Mouse (Mus musculus) MEL (cell line): ENCODE results near the gene Tspan3. TPM values are rescaled to one million over a fixed set of nuclear protein-coding genes. Genes with fewer than 3 reads are reported as not detected.

Experiments used
- DNase-seq: peaks from one replicate; pipeline ENCODE4 v3.0.0; 2011; ENCODE audit warnings: low read depth, low spot score
- H3K27ac ChIP-seq: 2 replicates; pipeline ENCODE4 v1.5.1; 2012; ENCODE audit warnings: low read depth, mild to moderate bottlenecking, control low read depth, low read length, moderate library complexity; ENCODE audit not compliant: control insufficient read depth
- H3K27me3 ChIP-seq, 2 experiments: fragments of 150-350 bp in 1 of 2; sonication (generic) in 1 of 2; 2 replicates each; pipeline ENCODE4 v1.6.1; 2012; ENCODE audit warnings: low read length in 2 of 2, mild to moderate bottlenecking in 2 of 2, improper control_type of control experiment in 1 of 2, moderate library complexity in 1 of 2; ENCODE audit not compliant: insufficient read depth in 2 of 2, control insufficient read depth in 1 of 2
- H3K36me3 ChIP-seq, 2 experiments: 2 replicates each; pipeline ENCODE4 v1.6.1; 2012 to 2014; ENCODE audit warnings: low read length in 2 of 2, improper control_type of control experiment in 1 of 2, inconsistent platforms in 1 of 2, mild to moderate bottlenecking in 1 of 2; ENCODE audit not compliant: insufficient read depth in 2 of 2, control insufficient read depth in 1 of 2
- H3K4me1 ChIP-seq, 2 experiments: fragments of 150-350 bp in 1 of 2; sonication (generic) in 1 of 2; 2 replicates each; pipeline ENCODE4 v1.6.1; 2012; ENCODE audit warnings: low read length in 2 of 2, improper control_type of control experiment in 1 of 2, mild to moderate bottlenecking in 1 of 2; ENCODE audit not compliant: insufficient read depth in 2 of 2, control insufficient read depth in 1 of 2
- H3K4me3 ChIP-seq, 2 experiments: fragments of 150-350 bp in 1 of 2; sonication (generic) in 1 of 2; 2 replicates each; pipeline ENCODE4 v1.5.1; 2012; ENCODE audit warnings: low read depth in 2 of 2, low read length in 2 of 2, mild to moderate bottlenecking in 2 of 2, moderate library complexity in 2 of 2, control low read depth in 1 of 2, improper control_type of control experiment in 1 of 2; ENCODE audit not compliant: control insufficient read depth in 1 of 2, insufficient read depth in 1 of 2
- H3K79me2 ChIP-seq: 2 replicates; pipeline ENCODE4 v1.6.1; 2012; ENCODE audit warnings: mild to moderate bottlenecking, low read length, moderate library complexity; ENCODE audit not compliant: control insufficient read depth, poor library complexity, insufficient read depth
- H3K9ac ChIP-seq: 2 replicates; pipeline ENCODE4 v1.6.1; 2012; ENCODE audit warnings: low read depth, mild to moderate bottlenecking, control low read depth, low read length, moderate library complexity; ENCODE audit not compliant: control insufficient read depth, poor library complexity, severe bottlenecking
- H3K9me3 ChIP-seq: fragments of 150-350 bp; sonication (generic); replicated peaks from 2 replicates; pipeline ENCODE4 v1.6.1; 2012; ENCODE audit warnings: mild to moderate bottlenecking, low read length, improper control_type of control experiment, moderate library complexity; ENCODE audit not compliant: insufficient read depth
- BHLHE40 ChIP-seq: IDR thresholded peaks from 2 replicates; pipeline ENCODE4 v1.6.1; 2012; ENCODE audit warnings: low read depth, mild to moderate bottlenecking, inconsistent platforms, low read length, improper control_type of control experiment, borderline replicate concordance
- CTCF ChIP-seq, 3 experiments: IDR thresholded peaks in 2 of 3; conservative IDR thresholded peaks in 1 of 3; 2 replicates each; pipeline ENCODE4 v1.5.1; 2011 to 2012; ENCODE audit warnings: low read length in 3 of 3, low read depth in 2 of 3, mild to moderate bottlenecking in 2 of 3, improper control_type of control experiment in 1 of 3, inconsistent platforms in 1 of 3, mixed read lengths in 1 of 3, moderate library complexity in 1 of 3; ENCODE audit not compliant: control insufficient read depth in 1 of 3, insufficient read depth in 1 of 3, poor library complexity in 1 of 3, severe bottlenecking in 1 of 3
- E2F4 ChIP-seq: IDR thresholded peaks from 2 replicates; pipeline ENCODE4 v1.6.1; 2011; ENCODE audit warnings: low read depth, low read length, improper control_type of control experiment, borderline replicate concordance
- ETS1 ChIP-seq: IDR thresholded peaks from 2 replicates; pipeline ENCODE4 v1.6.1; 2012; ENCODE audit warnings: low read depth, mild to moderate bottlenecking, inconsistent platforms, low read length, improper control_type of control experiment, moderate library complexity
- KAT2A ChIP-seq: conservative IDR thresholded peaks from 2 replicates; pipeline ENCODE4 v1.6.1; 2012; ENCODE audit warnings: low read depth, low read length, improper control_type of control experiment, inconsistent platforms
- MAZ ChIP-seq: IDR thresholded peaks from 2 replicates; pipeline ENCODE4 v1.6.1; 2012; ENCODE audit warnings: low read depth, mild to moderate bottlenecking, inconsistent platforms, low read length, improper control_type of control experiment
- MYB ChIP-seq: IDR thresholded peaks from 2 replicates; pipeline ENCODE4 v1.6.1; 2011; ENCODE audit warnings: mild to moderate bottlenecking, low read depth, low read length, improper control_type of control experiment
- MYC ChIP-seq: IDR thresholded peaks from 2 replicates; pipeline ENCODE4 v1.6.1; 2011; ENCODE audit warnings: low read depth, mild to moderate bottlenecking, low read length, improper control_type of control experiment, moderate library complexity
- NELFE ChIP-seq: IDR thresholded peaks from 2 replicates; pipeline ENCODE4 v1.6.1; 2011; ENCODE audit warnings: low read depth, low read length, improper control_type of control experiment
- NRF1 ChIP-seq: IDR thresholded peaks from 2 replicates; pipeline ENCODE4 v1.6.1; 2014; ENCODE audit warnings: low read depth, mild to moderate bottlenecking, inconsistent platforms, low read length, improper control_type of control experiment, moderate library complexity; ENCODE audit not compliant: poor library complexity, insufficient read depth, severe bottlenecking
- POLR2A ChIP-seq, 2 experiments: IDR thresholded peaks; 2 replicates each; pipeline ENCODE4 v1.6.1; 2011 to 2012; ENCODE audit warnings: low read length in 2 of 2, mild to moderate bottlenecking in 2 of 2, control low read depth in 1 of 2, improper control_type of control experiment in 1 of 2, low read depth in 1 of 2, moderate library complexity in 1 of 2; ENCODE audit not compliant: control insufficient read depth in 1 of 2, insufficient read depth in 1 of 2, poor library complexity in 1 of 2
- POLR2AphosphoS2 ChIP-seq: IDR thresholded peaks from 2 replicates; pipeline ENCODE4 v1.6.1; 2011; ENCODE audit warnings: low read length, improper control_type of control experiment
- POLR2AphosphoS5 ChIP-seq: IDR thresholded peaks from 2 replicates; pipeline ENCODE4 v1.6.1; 2012; ENCODE audit warnings: low read depth, borderline replicate concordance, mild to moderate bottlenecking, inconsistent platforms, low read length, moderate library complexity, mixed read lengths
- SMC3 ChIP-seq: IDR thresholded peaks from 2 replicates; pipeline ENCODE4 v1.6.1; 2011; ENCODE audit warnings: low read depth, low read length, improper control_type of control experiment
- TAL1 ChIP-seq: IDR thresholded peaks from 2 replicates; pipeline ENCODE4 v1.6.1; 2012; ENCODE audit warnings: mild to moderate bottlenecking, inconsistent platforms, low read length, moderate library complexity, mixed read lengths
- UBTF ChIP-seq: IDR thresholded peaks from 2 replicates; pipeline ENCODE4 v1.6.1; 2012; ENCODE audit warnings: low read depth, mild to moderate bottlenecking, inconsistent platforms, low read length, improper control_type of control experiment, moderate library complexity, borderline replicate concordance; ENCODE audit not compliant: insufficient read depth
- USF1 ChIP-seq: IDR thresholded peaks from 2 replicates; pipeline ENCODE4 v1.6.1; 2014; ENCODE audit warnings: low read depth, mild to moderate bottlenecking, inconsistent platforms, low read length, improper control_type of control experiment, moderate library complexity
- USF2 ChIP-seq, 2 experiments: IDR thresholded peaks; 2 replicates each; pipeline ENCODE4 v1.6.1; 2011 to 2012; ENCODE audit warnings: improper control_type of control experiment in 2 of 2, low read length in 2 of 2, borderline replicate concordance in 1 of 2, inconsistent platforms in 1 of 2, low read depth in 1 of 2, mild to moderate bottlenecking in 1 of 2; ENCODE audit not compliant: insufficient read depth in 1 of 2
- ZMIZ1 ChIP-seq: IDR thresholded peaks from 2 replicates; pipeline ENCODE4 v1.6.1; 2012; ENCODE audit warnings: low read depth, mild to moderate bottlenecking, inconsistent platforms, low read length, improper control_type of control experiment, moderate library complexity
- polyA plus RNA-seq, 2 experiments: library from polyadenylated mRNA; stranded (reverse) in 1 of 2; unstranded in 1 of 2; fragments of >175 nt in 1 of 2; fragments of >200 nt in 1 of 2; gene quantifications; 2 replicates each; pipeline versions ENCODE4 v1.2.1 to v1.2.4; 2012; ENCODE audit warnings: low replicate concordance in 2 of 2, low read depth in 1 of 2; ENCODE audit not compliant: insufficient read length in 2 of 2, insufficient read depth in 1 of 2, missing spikeins in 1 of 2
- total RNA-seq: library from RNA; depleted of rRNA; stranded (reverse); fragments of 300-350 nt; gene quantifications from 2 replicates; pipeline ENCODE4 v1.2.3, GENCODE M21; 2012

Gene Tspan3
- total and polyA plus RNA-seq, 3 experiments = 49.5 to 87.3 (median 62.6) TPM

- Histone ChIP-seq H3K4me1 (no peaks in the 10 kb centered on the region), H3K79me2 (no peaks in the 10 kb centered on the region), H3K4me3 (no peak overlapping the region), H3K9ac (no peak overlapping the region), H3K36me3 (no peaks in the 10 kb centered on the region), H3K27me3 (no peaks in the 10 kb centered on the region), H3K9me3 (no peaks in the 10 kb centered on the region), H3K27ac (no peak overlapping the region)
- no peak for TF ChIP-seq SMC3
- no peak for TF ChIP-seq E2F4
- no peak for TF ChIP-seq USF2 (IDR thresholded peaks at IDR 0.05; ENCODE audit: borderline replicate concordance in 1 of 2, insufficient read depth in 1 of 2, low read depth in 1 of 2, low read length in 2 of 2)
- TF ChIP-seq NELFE = no peak
- TF ChIP-seq POLR2AphosphoS5 = no peak
- no peak for DNase-seq
Observed at GRCm38 (mm10) chr9:56118091-56118490, 47.2 kb downstream of the Tspan3 start.

DNA sequence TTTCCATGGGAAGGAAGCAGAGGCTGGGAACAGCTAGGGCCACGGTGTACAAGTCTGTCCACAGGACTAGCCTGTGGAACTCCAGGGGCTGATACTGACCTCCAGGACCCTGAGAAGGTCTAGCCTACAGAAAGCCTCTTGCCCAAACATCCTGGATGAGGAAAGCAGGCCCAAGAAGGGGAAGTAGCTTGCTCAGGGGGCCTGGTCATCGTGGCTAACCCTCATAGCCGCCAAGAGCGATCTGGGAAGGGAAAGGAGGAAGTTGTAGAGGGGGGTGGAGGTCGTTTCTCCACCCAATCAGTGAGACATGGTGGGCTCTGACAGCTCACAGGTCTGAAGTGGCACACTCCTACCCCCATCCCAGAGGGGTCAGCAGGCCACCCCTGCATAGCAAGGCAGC lies 57.1 kb downstream of the Tspan3 start:
- no peak overlapping the region for H3K9ac ChIP-seq
- TF ChIP-seq USF1 (no peak), MAZ (no peak), MYB (no peak), BHLHE40 (no peak), POLR2A (IDR thresholded peaks at IDR 0.05; ENCODE audit: control insufficient read depth in 1 of 2, insufficient read depth in 1 of 2, low read depth in 1 of 2, low read length in 2 of 2, poor library complexity in 1 of 2) (no peak), CTCF (IDR thresholded peaks at IDR 0.05 in 2 of 3, conservative IDR thresholded peaks at IDR 0.05 in 1 of 3; ENCODE audit: control insufficient read depth in 1 of 3, insufficient read depth in 1 of 3, low read depth in 2 of 3, low read length in 3 of 3, poor library complexity in 1 of 3, severe bottlenecking in 1 of 3) (no peak), ZMIZ1 (no peak), TAL1 (no peak), ETS1 (no peak), NELFE (no peak), E2F4 (no peak), MYC (no peak), POLR2AphosphoS2 (no peak), UBTF (no peak), KAT2A (no peak), NRF1 (no peak)
- H3K4me3 ChIP-seq = no peak overlapping the region
- no peak overlapping the region for H3K27ac ChIP-seq
- DNase-seq = peak; percentile 56
- no peaks in the 10 kb centered on the region for H3K9me3 ChIP-seq
- H3K27me3 ChIP-seq = no peaks in the 10 kb centered on the region
- H3K36me3 ChIP-seq = peaks cover 0 to 2% of the 10 kb centered on the region in 2 experiments; a peak in 1 of 4 replicates
- no peaks in the 10 kb centered on the region for H3K79me2 ChIP-seq
- H3K4me1 ChIP-seq = peaks cover 0 to 8% of the 10 kb centered on the region in 2 experiments; a peak in 2 of 4 replicates
